Mouse (Mus musculus): ENCODE measurements around the gene Kcnh1.

Kcnh1 gene

DNA sequence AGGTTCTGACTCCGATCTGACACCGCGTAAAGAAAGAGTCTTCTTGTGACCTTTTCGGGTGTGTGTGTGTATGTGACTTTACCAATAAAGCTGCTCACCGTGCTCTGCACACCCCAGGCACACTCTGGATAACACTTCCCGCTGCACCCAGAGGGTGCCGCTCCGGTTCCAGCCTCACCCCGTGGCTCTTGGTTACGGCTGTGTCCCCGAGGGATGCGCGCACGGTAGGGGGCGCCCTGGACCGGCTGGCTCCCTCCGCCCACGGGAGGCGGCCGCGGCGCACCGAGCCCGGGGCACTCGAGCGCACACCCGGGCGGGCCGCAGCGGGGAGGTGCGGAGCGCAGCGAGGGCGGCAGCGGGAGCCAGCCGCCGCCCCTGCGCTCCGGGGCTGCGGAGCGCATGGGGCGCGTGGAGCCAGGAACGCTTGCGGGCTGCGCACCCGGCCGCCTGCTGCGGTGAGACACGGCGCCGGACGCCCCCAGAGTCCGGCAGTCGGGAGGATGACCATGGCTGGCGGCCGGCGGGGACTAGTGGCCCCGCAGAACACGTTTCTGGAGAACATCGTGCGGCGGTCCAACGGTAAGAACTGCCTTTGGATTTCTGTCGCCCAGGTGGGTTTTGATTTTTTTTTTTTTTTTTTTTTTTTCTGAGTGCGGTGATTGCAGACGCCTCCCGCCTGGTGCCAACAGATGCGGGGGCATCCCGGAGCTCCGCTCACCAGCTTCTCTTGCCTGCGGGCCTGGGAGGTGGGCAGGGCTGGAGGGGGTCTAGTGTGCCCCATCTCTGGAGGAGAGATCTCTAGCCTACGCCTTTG lies at the start of gene Kcnh1:
Gene Kcnh1 (plus strand): TSS at position 267 of the 814 bp plus-strand sequence.
- in situ Hi-C loops (cut with MboI) = loop anchor here (25.0 kb wide), 1 partner anchor 522 kb away; no protein-coding TSS in a partner anchor

DNA sequence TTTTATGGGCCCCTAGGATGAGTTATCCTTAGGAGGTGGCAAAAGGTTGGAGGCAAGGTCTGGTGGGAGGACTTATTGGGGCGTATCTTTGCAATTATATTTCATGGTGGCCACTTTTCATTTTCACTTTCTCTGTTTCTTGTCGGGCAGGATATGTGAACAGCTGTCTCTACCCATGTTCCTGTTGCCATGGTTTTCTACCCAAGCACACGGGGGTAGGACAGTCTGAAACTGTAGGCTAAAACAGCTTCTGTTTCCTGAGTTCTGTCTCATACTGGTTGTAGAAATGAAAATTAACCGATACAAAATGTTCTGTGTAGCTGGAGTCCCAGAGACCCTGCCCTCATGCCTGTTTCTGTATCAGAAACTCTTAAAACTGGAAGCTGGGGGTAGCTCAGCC lies 39.4 kb upstream of the Kcnh1 start:
- in situ Hi-C loops (cut with MboI) = no loop called here

DNA sequence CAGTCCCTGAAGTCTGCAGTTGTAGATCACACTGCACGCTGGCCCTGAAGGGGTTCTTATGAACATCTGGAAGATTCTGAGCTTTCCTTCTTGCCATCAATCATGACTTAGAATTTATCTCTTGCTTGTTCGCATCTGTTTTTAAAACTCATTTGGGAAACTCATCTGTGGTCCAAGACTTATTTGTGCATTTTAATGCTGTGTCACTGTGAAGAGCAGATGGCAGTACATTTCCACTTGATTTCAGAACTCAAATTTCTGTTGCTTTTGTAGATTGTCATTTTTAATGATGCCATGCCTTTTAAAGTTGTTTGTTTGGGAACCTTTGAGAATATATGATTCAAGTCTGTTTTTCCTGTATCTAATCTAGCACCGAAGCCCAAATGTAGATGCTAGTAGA lies 19.1 kb upstream of the Kcnh1 start:
- in situ Hi-C loops (cut with MboI) = no loop called here

DNA sequence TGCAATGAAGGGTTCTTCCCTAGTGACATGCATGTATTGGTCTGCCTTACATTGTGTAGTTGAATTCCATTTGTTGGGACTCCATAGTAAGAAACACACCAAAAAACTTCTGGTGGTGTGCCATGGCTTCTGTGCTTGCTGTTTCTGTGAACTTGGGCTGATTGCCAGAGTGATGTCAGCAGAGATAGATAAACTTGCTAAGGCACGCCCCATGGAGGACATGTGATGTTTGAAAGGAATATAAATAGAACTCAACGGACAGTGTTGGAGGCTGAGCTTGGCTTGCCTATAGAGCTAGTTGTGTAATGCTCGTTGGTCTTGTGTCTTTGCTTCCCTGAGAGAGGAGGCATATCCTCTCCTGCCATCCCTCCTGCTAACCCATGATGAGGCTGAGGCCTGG lies 10.7 kb upstream of the Kcnh1 start:
- in situ Hi-C loops (cut with MboI) = loop anchor here (25.0 kb wide), 1 partner anchor 532 kb away; no protein-coding TSS in a partner anchor

DNA sequence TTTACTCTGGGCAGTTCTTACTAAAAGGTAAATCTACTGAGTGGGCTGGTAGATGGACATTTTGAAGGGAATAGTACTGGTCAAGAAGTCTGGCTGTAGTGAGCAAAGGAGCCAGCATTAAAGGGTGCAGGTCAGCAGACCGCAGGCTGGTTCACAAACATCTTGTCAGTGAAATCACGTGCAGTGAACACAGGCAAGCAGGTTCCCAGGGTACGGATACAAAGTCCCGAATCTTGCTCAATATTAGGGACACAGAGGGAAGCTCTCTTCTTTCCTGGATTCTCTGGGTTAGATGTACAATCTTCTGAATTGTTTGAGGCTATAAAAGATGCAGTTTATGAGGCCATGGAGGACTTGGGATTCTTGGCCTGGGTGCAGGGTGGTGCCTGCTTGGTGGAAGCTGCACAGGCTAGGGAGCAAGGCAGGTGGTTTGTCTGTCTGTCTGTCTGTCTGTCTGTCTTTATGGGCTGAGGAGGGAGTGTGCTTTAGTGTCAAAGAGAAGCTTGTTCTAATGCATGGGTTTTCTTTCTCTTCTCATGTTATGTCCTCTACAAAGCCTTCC lies 8.8 kb upstream of the Kcnh1 start:
- in situ Hi-C loops (cut with MboI) = loop anchor here (25.0 kb wide), 1 partner anchor 531 kb away; no protein-coding TSS in a partner anchor

DNA sequence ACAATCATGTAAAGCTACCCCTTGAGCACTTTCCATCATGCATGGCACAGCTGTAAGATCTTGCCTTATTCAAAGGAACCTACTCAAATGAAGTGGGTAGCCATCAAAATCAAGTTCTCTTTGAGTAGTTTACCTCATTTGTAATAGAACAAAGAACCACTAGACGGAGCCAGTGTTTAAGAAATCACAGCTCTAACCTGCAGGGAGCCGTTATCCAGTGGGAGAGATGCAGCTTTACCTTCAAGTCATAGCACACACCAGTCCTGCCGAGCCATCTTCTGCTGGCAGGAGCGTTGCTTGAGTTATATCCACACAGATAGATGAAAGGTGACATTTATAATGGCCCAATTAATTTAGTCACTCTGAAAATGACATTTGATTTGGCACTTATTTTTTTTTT lies 1.5 kb upstream of the Kcnh1 start:
- in situ Hi-C loops (cut with MboI) = loop anchor here (25.0 kb wide), 1 partner anchor 523 kb away; no protein-coding TSS in a partner anchor

DNA sequence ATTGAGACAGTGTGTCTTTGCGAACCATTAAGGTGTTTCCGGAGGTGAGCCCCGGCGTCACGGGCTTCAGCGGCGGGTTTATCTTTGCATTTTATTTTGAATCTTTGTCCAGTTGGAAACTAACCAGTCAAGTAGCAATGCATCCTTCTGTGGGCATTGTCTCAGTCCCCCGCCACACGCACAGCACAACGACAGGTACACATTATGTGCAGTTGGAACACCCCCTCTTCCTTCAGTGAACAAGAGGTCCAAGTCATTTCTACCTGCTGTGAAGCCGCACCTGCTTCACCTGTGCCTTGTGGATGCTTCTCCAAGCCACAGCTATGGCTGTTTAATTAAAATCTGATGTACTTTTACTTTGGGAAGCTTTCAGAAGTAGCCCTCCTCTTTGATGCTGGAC lies 803 bp upstream of the Kcnh1 start:
- in situ Hi-C loops (cut with MboI) = loop anchor here (25.0 kb wide), 1 partner anchor 523 kb away; no protein-coding TSS in a partner anchor

DNA sequence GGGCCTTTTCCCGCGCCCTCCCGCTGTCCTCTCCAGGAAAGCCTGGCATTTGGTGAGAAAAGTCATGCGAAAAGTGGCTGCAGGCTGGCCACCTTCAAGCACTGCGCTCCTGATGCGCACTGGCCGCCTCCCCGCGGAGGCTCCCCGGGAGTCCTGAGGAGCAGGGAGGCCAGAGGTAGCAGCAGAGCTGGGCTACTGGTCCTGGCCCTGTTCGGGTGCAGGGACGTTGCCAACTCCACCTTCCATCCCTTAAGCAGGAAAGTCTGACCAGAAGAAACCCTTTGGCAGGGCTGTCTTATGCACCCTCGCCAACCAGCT lies 707 bp downstream of the Kcnh1 start:
- in situ Hi-C loops (cut with MboI) = loop anchor here (25.0 kb wide), 1 partner anchor 521 kb away; no protein-coding TSS in a partner anchor

DNA sequence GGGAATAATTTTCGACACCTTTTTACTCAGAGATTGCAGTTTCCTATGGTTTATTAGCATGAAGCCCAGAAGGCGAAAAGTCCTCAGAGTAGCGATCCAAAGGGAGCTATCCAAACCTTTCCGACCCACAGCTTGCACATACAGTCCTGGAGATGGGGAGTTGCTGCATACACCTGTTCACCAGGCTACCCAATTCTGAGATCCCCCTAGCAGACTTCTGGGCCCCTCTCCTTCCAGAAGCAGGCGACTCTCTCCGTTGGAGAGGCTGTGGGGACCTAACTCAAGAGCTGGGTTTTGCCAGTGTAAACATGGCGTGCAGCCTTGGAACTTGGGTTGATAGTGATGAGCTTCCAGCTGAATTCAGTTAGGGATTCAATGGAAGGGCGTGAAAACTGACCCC lies 1.3 kb downstream of the Kcnh1 start:
- in situ Hi-C loops (cut with MboI) = loop anchor here (25.0 kb wide), 1 partner anchor 520 kb away; no protein-coding TSS in a partner anchor

DNA sequence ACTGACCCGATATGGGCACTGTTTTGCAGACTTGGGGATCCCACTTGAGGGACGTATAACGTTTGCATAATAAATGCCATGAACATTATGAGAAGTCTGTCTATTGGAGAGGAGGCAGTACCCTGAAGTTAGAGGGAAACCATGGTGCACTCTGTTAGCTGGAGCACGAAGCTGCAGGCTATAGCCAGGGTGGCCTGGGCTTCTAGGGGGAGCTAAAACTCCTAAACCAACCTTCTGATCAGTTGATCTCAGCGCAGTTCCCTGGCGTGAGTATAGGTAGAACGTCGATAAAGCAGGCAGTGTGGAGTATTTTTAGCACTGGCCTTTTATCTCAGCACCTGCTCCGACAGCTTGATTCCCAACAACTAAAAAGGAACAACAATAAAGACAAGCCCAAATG lies 2.1 kb downstream of the Kcnh1 start:
- in situ Hi-C loops (cut with MboI) = loop anchor here (25.0 kb wide), 1 partner anchor 520 kb away; no protein-coding TSS in a partner anchor

DNA sequence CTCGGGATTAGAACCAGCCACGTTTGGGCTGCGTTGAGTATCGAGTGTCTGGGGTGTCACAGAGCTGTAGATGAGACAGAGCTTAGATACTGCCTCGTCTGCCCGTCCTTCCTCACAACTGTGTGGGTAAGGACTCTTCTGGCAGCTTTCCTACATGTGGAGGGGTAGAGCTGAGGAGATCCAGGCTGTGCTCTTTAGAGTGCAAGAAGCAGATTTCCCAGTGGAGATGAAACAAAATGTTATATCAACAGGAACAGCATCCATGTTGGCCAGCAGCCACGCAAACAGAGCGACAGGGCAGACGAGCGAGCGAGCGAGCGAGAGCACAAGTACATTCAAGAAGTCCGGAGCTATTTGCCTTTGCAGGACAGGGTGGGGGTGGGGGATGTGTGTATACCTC lies 3.1 kb downstream of the Kcnh1 start:
- in situ Hi-C loops (cut with MboI) = loop anchor here (25.0 kb wide), 1 partner anchor 519 kb away; no protein-coding TSS in a partner anchor

DNA sequence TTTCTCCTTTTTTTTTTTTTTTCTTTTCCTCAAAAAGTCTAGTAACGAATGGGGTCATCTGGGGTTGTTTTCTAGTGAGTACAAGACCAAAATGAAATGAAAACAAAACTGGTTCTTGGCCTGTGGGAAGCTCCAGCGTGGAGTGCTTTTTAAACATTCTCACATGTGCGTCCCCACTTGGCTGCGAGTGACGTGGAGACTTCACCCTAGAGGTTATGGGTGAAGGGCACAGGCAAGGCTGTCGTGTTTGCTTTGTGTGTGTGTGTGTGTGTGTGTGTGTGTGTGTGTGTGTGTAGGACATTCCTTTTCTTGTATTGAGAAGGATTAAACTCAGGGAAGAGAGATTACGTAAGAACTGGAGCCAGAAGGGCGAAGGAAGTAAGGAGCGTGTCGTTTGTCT lies 6.9 kb downstream of the Kcnh1 start:
- in situ Hi-C loops (cut with MboI) = loop anchor here (25.0 kb wide), 1 partner anchor 515 kb away; no protein-coding TSS in a partner anchor

DNA sequence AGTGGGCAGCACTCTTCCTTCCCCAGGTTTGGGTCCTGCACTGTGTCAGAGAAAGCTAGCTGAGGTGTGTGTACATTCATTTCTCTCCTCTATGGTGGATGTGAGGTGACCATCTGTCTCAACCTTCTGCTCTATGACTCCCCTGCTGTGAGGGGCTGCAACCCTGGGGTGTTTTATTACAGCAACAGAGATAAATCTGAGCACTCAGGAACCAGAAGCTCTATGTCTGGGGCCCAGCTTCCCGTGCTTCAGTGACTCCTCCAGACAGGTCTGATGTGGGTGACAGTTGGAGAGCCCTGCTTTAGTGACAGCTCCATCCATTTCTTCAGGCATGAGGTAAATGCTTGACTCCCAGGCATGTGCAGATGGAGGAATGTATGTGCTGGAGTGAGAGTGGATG lies 12.4 kb downstream of the Kcnh1 start:
- in situ Hi-C loops (cut with MboI) = no loop called here

DNA sequence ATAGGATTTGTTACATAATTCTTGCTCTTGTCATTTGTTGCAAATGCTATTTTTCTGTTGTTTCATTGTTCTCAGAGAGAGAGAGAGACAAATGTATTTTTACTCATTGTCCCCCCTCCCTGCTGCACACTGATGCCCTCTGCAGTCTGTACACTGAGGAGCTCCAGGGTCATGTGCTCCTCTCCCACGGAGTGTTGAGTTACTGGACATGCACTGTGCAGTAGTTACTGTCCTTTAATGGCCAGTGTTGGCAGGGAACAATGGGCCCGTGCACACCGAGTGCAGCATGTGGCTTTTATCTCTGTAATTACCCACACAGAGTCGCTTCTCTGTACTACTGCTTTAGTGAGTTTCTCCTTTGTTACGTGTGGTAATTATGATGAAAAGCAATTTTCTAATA lies 17.4 kb downstream of the Kcnh1 start:
- in situ Hi-C loops (cut with MboI) = no loop called here

DNA sequence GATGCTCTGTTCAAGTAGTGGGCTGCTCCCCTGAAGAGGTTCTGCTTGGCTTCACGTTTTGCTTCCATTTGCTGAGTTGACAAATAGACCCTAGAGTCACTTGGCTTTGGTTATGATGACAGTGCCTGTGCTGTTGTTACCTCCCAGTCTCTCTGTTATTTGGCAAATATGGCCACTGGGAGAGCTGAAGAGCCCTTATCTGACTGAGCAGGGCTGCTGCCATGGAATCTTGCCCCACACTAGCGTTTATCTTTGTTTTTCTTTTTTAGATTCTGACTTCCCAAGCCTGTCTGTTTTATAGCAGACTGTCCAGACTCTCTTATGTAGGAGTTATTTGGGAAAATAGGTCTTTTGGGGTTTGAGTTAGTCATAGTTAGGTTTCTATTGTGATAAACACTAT lies 21.9 kb downstream of the Kcnh1 start:
- in situ Hi-C loops (cut with MboI) = no loop called here

DNA sequence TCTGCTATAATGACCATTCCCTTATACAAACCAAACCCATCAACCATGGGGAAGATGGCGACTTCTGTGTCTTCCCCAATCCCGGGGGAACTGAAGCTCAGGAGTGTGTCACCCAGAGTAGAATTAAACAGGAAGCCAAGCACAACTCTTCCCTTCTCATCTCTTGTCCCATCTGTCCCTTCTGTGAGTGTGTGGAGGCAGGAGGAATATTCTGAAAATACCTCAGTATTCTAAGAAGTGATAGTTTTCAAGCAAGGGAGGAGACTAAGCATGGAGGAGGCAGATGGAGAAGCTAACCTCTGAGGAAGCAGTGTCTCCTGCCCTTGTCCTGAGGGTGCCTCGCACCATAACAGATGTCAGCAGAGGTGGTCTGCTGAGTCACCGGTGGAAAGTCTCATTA lies 24.1 kb downstream of the Kcnh1 start:
- in situ Hi-C loops (cut with MboI) = no loop called here

DNA sequence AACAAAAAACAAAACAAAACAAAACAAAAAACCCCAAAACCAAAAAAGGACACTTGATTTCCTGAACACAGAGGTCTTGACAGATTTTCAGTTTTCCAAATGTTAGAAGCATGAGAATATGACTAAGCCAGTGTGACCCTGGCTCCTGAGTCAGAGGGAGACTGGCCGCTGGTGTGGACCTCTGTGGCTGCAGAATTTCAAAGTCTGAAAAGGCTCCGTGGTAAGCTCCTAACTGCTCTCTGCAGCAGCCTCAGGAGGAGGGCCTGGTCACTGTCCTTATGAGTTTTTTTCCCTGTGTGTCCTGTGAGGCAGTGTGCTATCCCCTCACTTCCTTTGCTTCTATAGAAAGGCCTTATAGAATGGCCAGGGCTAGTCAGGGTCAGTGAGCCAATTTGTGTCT lies 29.6 kb downstream of the Kcnh1 start:
- in situ Hi-C loops (cut with MboI) = no loop called here

DNA sequence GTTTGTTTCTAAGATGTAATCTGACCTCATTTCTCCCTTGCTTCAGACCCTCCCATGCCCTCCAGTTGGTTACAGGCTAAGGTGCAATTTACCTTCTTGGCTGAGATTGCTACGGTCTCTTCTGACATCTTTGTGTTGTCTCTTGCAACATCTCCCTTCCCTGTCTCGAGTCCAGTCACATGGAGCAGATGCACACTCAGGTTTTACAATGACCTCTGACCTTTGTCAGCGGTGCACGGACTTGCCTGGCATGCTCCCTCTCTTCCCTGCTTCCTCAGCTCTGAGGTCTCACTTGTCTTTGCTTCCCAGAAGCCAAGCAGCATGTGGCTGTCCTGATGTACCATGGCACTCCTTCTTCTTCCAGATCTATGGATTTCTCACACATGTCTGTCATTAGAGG lies 33.6 kb downstream of the Kcnh1 start:
- in situ Hi-C loops (cut with MboI) = no loop called here

DNA sequence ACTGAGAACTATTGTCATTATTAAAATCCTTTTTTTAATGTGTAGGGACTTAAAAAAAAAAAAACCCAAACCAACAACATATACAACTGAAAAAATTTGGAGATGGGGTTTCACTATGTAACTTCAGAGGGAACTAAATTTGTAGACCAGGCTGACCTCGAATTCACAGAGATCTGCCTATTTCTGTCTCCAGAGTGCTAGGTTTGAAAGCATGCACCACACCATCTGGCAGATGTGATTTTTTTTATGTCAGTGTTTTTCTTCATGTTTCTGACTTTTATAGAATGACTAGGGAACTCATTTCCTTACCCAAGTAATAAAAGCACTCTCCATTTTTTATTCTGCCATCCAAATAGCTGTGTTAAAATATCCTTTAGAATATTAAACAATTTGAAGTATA lies 42.1 kb downstream of the Kcnh1 start:
- in situ Hi-C loops (cut with MboI) = no loop called here

DNA sequence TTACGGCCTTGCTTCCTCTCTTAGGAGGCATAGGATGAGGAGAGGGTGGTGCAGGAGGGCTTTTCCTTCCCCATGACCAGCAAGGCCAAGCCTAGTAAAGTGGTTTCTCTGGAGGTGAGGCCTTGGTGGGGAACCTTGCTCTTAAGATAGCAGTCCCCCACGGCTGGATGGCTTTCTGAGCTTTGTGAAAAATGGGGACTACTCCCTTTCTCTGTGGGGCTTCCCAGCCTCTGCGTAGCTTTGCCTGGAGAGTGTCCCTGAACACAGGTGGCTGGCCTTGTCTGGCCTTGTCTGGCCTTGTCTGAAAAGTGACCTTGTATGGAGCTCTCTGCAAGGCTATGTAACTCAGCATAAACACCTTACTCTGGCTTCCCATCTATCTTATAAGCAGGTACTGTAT lies 56.3 kb downstream of the Kcnh1 start:
- in situ Hi-C loops (cut with MboI) = no loop called here

DNA sequence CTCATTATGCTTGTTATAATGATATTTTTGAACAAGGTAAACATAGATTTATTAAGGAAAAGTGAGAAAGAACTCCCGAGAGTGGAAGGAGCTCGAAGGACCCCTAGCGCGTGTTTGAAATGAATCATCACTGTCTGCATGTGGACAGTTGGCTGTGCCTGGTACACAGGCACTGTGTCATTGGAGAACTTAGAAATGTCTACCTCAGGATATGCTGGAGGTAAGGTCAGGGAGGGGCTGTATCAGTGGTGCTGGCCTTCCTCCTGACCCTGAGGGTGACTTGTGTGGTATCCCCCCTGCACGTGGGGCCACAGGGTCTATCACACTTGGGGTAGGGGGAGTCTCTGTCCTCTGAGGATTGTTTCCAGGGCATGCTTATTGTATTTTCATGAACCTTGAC lies 68.6 kb downstream of the Kcnh1 start:
- in situ Hi-C loops (cut with MboI) = no loop called here

DNA sequence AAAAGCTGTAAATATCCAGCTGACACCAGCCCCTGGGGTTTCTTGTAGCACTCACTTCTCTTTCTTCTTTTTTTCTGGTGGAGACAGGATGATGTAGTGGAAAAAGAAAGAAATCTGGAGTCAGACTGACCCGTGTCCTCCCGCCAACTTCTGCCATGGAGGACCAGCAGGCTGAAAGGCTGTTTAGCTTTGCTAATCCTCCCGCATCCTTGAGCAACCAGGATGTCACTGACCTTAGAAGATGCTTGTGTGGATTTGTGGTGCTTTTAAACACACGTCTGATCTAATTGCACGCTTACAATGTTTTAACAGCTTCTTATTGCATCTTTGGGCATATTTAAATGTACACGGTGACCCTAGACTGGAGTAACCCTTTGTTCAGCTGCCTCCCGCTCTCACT lies 69.0 kb downstream of the Kcnh1 start:
- in situ Hi-C loops (cut with MboI) = no loop called here

DNA sequence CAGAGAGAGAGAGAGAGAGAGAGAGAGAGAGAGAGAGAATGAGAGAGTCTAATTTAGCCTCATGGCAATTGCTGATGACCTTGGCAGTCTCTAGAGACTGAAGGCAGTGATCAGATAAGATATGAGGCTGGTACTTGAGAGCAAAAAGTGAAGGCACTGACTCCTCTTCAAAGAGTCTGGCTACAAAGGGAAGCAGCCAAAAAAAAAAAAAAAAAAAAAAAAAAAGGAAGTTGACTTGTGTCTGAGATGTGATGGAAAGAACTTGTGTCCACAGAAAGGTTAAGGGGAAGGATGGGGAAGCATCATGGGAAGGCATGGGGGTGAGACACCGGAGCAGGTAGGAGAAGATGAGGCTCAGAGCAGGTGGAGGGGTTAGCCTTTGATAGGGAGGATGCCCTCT lies 75.1 kb downstream of the Kcnh1 start:
- in situ Hi-C loops (cut with MboI) = no loop called here

Measured in mature B cell (primary cell).